Mouse (Mus musculus) kidney, adult 2 months (tissue): Measurements from ENCODE around the gene Wnk4. TPM values are rescaled to one million over a fixed set of nuclear protein-coding genes. Genes with fewer than 3 reads are reported as not detected.

Source experiments
- DNase-seq: peaks from one replicate; pipeline ENCODE4 v3.0.0; 2021
- H3K27ac ChIP-seq: fragments of 200-500 bp; 2 replicates; pipeline ENCODE4 v1.5.1; 2012; ENCODE audit warnings: low read depth, low read length, control low read depth, inconsistent platforms; ENCODE audit not compliant: insufficient read depth
- H3K27me3 ChIP-seq: fragments of 200-500 bp; replicated peaks from 2 replicates; pipeline ENCODE4 v1.6.1; 2012; ENCODE audit warnings: mild to moderate bottlenecking, moderate library complexity, low read length, inconsistent platforms; ENCODE audit not compliant: control insufficient read depth, insufficient read depth
- H3K36me3 ChIP-seq: fragments of 200-500 bp; 2 replicates; pipeline ENCODE4 v1.6.1; 2012; ENCODE audit warnings: mild to moderate bottlenecking, moderate library complexity, low read length, inconsistent platforms; ENCODE audit not compliant: control insufficient read depth, insufficient read depth
- H3K4me1 ChIP-seq: fragments of 200-500 bp; 2 replicates; pipeline ENCODE4 v1.6.1; 2011; ENCODE audit warnings: low read length; ENCODE audit not compliant: control insufficient read depth, insufficient read depth
- H3K4me3 ChIP-seq: fragments of 200-500 bp; 2 replicates; pipeline ENCODE4 v1.5.1; 2011; ENCODE audit warnings: mild to moderate bottlenecking, low read depth, low read length, control low read depth; ENCODE audit not compliant: insufficient read depth
- CTCF ChIP-seq: fragments of 200-500 bp; conservative IDR thresholded peaks from 2 replicates; pipeline ENCODE4 v1.5.1; 2011; ENCODE audit warnings: low read depth, mild to moderate bottlenecking, control low read depth, low read length, moderate library complexity, mixed read lengths; ENCODE audit not compliant: insufficient read depth, insufficient read length
- POLR2A ChIP-seq: fragments of 200-500 bp; IDR thresholded peaks from one replicate; pipeline ENCODE4 v1.6.1; 2011; ENCODE audit warnings: low read depth, low read length, control low read depth
- WGBS: fragments of 180-500 bp; shearing (Covaris S2); methylation state at CpG from one replicate; pipeline ENCODE4 v1.1.7; 2018; 5-methylcytosine and 5-hydroxymethylcytosine counted together
- polyA plus RNA-seq: library from polyadenylated mRNA; depleted of rRNA; stranded (reverse); fragments of >200 nt; gene quantifications from 2 replicates; pipeline ENCODE4 v1.2.3, GENCODE M21; 2012; rRNA removed

The Wnk4 gene
- polyA plus RNA-seq, 1 experiment: 160 TPM

- no peak for DNase-seq
- no peak for TF ChIP-seq POLR2A
- TF ChIP-seq CTCF: no peak
- Histone ChIP-seq H3K36me3 (peaks cover 3% of the 10 kb centered on the region), H3K27ac (no peak overlapping the region), H3K4me3 (no peak overlapping the region), H3K4me1 (no peaks in the 10 kb centered on the region), H3K27me3 (no peaks in the 10 kb centered on the region)
- 88% methylated on average over 11 of the region's 11 CpGs for WGBS
Measured at GRCm38 (mm10) chr11:101326147-101326546, 65.8 kb downstream of the Wnk4 start.

Other genes starting within 250 kb of the Wnk4 start
- 50.6 and 60.6 TPM in 2 replicates for gene Naglu, start 190.6 kb upstream of the Wnk4 start, polyA plus RNA-seq
- 0.44 and 0.83 TPM in 2 replicates for gene Hsd17b1, start 182.2 kb upstream of the Wnk4 start, polyA plus RNA-seq
- 154 and 200 TPM in 2 replicates for gene Coasy, start 178.0 kb upstream of the Wnk4 start, polyA plus RNA-seq
- gene Mlx, start 173.3 kb upstream of the Wnk4 start, polyA plus RNA-seq: 56.9 and 67.9 TPM in 2 replicates
- 1.2 and 1.9 TPM in 2 replicates for gene Psmc3ip, start 165.1 kb upstream of the Wnk4 start, polyA plus RNA-seq
- 60.0 and 65.2 TPM in 2 replicates for gene Retreg3, start 140.7 kb upstream of the Wnk4 start, polyA plus RNA-seq
- gene Tubg1, start 140.6 kb upstream of the Wnk4 start, polyA plus RNA-seq: 14.1 and 19.2 TPM in 2 replicates
- 1.4 and 1.8 TPM in 2 replicates for gene Tubg2, start 104.7 kb upstream of the Wnk4 start, polyA plus RNA-seq
- gene Cntnap1, start 90.0 kb upstream of the Wnk4 start, polyA plus RNA-seq: 3.4 and 3.6 TPM in 2 replicates
- 19.3 and 22.7 TPM in 2 replicates for gene Plekhh3, start 89.2 kb upstream of the Wnk4 start, polyA plus RNA-seq
- gene Ccr10, start 85.1 kb upstream of the Wnk4 start, polyA plus RNA-seq: 0.33 and 0.34 TPM in 2 replicates
- gene Ezh1, start 34.1 kb upstream of the Wnk4 start, polyA plus RNA-seq: 44.8 and 48.5 TPM in 2 replicates
- 75.9 and 86.6 TPM in 2 replicates for gene Ramp2, start 14.5 kb upstream of the Wnk4 start, polyA plus RNA-seq
- 112 and 116 TPM in 2 replicates for gene Vps25, start 6.9 kb upstream of the Wnk4 start, polyA plus RNA-seq
- 1.3 and 1.6 TPM in 2 replicates for gene Cntd1, start 18.4 kb downstream of the Wnk4 start, polyA plus RNA-seq
- 540 and 572 TPM in 2 replicates for gene Coa3, start 18.5 kb downstream of the Wnk4 start, polyA plus RNA-seq
- 61.9 and 89.5 TPM in 2 replicates for gene Becn1, start 41.7 kb downstream of the Wnk4 start, polyA plus RNA-seq
- gene Psme3, start 55.6 kb downstream of the Wnk4 start, polyA plus RNA-seq: 61.6 and 75.5 TPM in 2 replicates
- gene Aoc2, start 64.5 kb downstream of the Wnk4 start, polyA plus RNA-seq: 2.6 and 3.1 TPM in 2 replicates
- 12.5 and 14.8 TPM in 2 replicates for gene Aoc3, start 70.0 kb downstream of the Wnk4 start, polyA plus RNA-seq
- gene G6pc, start 107.0 kb downstream of the Wnk4 start, polyA plus RNA-seq: 322 and 349 TPM in 2 replicates
- gene Aarsd1, start 157.0 kb downstream of the Wnk4 start, polyA plus RNA-seq: 26.3 and 29.2 TPM in 2 replicates
- 0.92 and 1.6 TPM in 2 replicates for gene Gm27029, start 164.2 kb downstream of the Wnk4 start, polyA plus RNA-seq
- 24.7 and 27.6 TPM in 2 replicates for gene Rundc1, start 164.5 kb downstream of the Wnk4 start, polyA plus RNA-seq
- 4.6 and 6.0 TPM in 2 replicates for gene Ptges3l, start 164.8 kb downstream of the Wnk4 start, polyA plus RNA-seq
- gene Rpl27, start 181.7 kb downstream of the Wnk4 start, polyA plus RNA-seq: 408 and 409 TPM in 2 replicates
- gene Ifi35, start 187.8 kb downstream of the Wnk4 start, polyA plus RNA-seq: 25.6 and 29.6 TPM in 2 replicates
- 14.1 and 15.3 TPM in 2 replicates for gene Rnd2, start 204.4 kb downstream of the Wnk4 start, polyA plus RNA-seq
- gene Vat1, start 205.7 kb downstream of the Wnk4 start, polyA plus RNA-seq: 59.2 and 62.5 TPM in 2 replicates